Mouse (Mus musculus) cerebellum, postnatal 14 days (tissue): Measurements from ENCODE around the gene Chek2.
"Not testable (repeated sequence)": the region's sequence is repeated elsewhere in the genome, so short reads cannot be mapped to it uniquely, and the experiment has no call there.

Experiments used
- DNase-seq, 2 experiments: peaks; one replicate each; pipeline ENCODE4 v3.0.0; 2021; ENCODE audit warnings: mixed read lengths in 2 of 2

Gene Chek2

DNA sequence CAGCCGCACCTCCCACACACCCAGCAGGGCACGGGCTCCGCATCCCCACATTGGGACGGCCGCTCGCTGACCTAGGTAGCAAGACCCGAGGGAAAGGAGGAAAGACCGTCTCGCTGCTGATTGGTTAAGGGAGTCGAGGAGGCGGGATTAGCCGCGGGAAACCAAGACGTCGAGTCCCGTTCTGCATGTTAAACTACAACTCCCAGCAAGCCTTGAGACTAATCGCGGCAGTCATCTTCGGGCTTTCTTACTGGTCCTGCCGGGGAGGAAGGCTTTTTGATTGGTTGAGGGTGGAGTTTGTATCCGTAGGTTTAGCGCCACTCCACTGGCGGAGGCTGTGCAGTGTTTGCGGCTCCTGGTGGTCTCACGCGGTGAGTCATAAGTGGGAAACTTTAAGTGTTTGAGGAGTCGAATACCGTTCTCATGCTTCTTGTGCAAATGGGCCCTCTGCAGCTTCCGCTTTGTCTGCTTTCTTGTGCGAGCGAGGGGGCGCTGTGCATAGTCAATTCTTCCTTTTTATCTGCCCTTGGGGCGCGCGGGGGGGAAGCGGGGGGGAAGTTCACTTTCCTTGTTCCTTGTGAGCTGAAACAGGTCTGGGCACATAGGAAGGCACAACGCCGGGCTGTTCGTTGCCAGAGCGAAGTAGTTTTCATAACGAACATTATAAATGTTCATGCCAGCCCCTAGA is at the start of gene Chek2, which contains the start of gene Hscb:
Gene Chek2, plus strand, starts transcription at position 302 of the 688 bp plus-strand sequence.
Gene Hscb, minus strand, starts transcription at position 100 of the 688 bp plus-strand sequence.
- peak; percentile 99 for DNase-seq

DNA sequence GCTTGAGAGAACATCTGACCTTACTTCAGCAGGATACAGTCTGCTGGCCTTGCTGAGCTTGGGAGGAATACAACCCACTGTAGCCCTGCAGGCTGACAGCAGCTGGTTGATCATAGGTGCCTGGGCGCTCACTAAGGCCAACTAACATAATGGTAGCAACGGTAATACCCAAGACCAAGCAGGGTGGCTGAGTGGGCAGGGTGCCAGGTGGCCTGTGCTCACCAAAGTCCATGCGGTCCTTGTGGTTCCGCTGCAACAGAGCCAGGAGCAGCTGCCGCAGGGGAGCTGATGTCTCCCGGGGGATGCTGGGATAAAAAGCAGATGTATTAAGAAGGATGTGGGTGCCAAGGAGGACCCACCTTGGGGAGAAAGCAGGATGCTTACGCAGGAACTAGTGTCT is 45.4 kb upstream of the Chek2 start:
- DNase-seq = peak in 1 of 2 experiments; percentile 48

DNA sequence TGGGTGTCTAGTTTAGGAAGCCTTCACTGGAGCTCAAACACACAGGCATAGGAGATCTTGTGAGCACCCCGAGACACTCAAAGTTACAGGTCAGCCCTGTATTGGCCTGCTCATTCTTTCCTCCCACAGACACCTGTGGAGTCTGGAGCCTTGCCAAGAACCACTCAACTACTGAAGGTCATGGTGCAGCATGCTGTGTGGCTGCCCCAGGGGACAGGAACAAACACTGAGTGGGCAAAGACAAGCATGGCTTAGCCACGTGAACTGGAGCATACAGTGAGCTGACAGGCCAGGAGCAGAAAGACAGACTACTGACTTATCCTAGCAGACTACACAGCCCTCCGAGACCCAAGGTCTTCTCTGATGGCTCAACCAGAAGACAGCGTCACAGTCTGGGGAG is 42.1 kb upstream of the Chek2 start:
- DNase-seq = peak in 1 of 2 experiments; percentile 68

DNA sequence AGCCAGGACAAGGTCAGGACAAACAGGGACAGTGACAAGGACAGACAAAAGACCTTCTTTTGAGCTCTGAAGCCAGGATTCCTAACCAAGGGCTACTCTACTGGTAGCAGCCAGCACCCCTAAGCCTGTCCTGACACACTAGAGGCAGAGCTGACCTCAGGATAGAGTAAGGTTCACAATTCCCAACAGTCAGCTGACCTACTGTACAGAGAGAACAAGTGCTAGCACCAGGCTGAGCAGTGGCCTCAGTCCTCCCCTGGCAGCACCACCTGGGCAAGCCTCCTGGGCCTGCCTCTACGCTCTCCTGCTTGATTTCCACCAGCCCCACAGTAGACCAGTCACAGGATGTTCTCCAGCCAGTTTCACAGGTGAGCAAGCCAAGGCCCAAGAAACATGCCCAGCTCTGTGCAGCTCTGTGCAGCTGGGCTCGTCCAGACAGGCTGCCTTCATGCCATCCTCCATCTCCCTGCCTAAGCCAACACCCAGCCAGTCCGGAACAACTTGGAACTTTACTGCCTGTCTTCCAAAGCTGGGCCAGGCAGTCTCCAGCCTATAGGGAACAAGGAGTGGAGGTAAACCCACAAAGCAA is 38.6 kb upstream of the Chek2 start:
- DNase-seq = no peak

DNA sequence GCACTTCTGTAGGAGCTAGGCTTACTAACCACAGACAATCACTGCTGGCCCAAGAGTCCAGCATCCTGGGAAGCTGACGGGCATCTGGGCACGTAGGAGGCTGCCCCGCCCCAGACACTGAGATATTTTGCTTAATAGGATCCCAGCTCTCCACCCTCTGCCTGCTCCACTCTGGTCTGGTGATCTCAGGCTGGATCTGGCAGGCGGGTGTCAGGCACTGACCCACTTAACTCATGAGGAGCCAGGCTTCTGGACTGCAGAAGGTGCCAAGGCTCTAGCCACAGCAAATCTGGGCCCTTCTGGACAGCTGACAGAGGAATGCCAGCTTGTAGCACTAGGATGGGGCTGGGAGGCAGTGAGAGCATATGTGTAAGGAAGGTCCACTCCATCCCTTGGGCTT is 37.6 kb upstream of the Chek2 start:
- peak; percentile 85 to 88 for DNase-seq

DNA sequence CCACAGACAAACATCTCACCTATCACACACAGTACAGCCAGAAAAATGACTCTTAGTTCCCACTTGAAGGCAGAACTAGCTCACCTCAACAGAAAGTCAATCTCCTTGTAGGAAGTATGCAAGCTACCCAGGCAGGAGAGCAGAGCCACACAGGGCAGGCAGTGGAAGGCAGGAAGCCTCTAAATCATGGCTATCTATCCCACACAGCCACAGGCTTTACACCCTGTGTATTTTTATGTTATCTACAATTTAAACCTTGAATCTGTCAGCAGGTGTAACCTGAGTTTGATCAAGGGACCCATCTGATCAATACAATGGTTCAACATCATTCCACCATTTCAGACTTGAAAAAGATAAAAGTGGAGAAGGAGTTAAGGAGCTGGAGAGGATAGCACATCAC is 37.0 kb upstream of the Chek2 start:
- no peak for DNase-seq

DNA sequence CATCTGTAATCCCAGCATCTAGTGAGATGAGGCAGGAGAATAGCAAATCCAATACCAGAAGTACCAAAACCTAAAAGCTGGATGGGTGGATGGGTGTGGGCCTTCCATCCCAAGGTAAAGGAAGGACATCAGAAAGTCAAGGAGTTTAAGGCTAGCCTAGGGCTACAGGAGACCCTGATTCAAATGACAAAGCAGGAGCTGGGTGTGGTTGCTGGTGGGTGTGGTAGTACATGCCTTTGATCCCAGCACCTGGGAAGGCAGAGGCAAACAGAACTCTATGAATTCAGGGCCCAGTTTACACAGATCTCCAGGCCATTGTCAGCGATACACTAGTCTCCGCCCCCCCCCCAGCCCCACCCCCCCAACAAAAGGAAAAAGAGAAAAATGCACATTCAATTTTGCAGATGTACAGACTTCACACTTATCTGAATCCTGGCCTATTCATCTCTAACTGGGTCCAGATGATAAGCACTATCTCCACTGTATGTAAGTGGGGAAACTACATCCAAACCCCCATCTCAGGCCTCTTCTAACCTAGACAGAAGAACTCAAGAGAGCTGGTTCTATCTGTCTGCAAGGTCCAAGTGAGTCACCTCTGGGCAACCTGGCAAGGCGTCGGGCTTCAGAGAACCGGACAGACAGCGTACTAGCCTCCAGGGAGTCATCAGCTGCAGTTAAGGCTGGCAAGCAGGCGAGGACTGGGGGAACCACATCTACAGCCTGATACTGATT is 35.6 kb upstream of the Chek2 start:
- no peak for DNase-seq

DNA sequence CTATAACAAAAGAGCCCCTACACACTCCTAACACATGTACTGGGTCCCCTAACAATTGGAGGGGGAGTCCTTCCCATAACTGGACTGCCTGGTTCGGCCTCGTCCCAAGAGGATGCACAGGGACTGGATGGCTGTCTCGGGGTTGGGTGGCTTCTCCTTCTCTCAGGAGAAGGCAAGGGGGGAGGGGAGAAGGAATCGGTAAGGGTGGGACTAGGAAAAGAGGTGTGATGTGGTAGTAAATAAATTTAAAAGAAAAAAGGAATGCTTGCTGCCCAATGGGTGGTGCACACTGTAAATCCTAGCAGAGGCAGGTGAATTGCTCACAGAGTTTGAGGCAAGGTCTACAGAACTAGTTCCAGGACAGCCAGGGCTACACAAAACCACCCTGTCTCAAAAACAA is 33.6 kb upstream of the Chek2 start:
- DNase-seq = no peak

DNA sequence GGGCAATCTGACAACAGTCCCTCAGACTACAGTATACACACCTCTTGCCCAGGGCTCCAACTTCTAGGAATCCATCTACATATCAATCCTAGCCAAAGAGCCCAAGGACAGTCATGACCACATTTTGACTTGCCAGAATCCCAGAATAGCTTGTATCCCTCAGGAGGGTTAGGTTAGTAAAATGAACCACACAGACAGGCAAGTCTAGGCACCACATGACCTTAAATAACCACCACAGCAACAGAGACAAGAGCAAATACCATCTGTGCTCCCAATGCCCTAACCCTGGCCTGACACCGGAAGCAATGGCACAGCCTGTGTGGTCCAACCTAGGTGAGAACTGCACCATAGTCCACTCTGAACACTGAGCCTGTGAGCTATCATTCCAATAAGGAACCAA is 33.1 kb upstream of the Chek2 start:
- DNase-seq = no peak

DNA sequence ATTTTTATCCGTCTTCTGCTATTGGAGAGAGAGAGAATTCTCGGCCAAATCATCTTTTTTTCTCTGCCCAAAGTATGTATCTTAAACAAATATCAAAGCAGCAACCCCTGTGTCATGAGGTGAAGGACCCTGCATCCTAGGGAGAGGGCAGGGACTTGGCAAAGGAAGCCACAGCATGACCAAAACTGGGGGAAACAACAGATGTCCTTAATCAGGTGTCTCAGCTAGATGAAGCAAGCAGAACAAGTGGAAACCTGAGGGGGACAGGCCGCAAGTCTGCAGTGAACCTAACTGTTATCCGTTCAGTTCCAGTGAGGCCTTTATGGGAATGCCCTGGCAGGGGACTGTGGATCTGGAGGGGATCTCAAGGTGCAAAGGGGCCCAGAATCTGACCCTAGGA is 32.3 kb upstream of the Chek2 start:
- DNase-seq = no peak

DNA sequence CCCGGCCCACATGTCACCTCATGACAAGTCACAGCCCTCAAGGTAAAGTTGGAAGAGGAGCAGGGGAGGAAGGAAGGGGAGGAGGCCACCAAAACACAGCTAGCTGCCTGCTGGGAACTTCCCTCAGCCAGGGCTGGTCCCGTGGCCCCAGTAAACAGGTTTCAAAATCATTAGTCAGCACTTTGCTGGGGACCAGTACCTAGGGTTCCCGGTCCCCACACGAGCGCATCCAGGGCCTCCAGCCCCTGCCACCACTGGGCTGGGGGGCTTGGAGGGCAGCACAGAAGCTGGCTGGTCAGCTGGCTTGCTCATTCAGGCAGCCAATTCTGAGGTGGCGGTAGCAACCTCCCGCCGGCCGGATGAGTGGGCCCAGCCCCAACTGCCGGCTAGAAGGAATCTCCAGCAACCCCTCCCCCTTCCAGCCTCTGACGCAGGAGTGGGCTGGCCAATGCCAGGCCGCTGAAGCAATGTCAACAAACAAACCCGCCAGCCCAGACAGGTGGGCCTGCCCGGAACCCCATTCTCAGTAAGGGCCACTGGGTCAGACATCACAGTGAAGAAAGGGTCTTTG is 31.6 kb upstream of the Chek2 start:
- peak; percentile 93 to 94 for DNase-seq

DNA sequence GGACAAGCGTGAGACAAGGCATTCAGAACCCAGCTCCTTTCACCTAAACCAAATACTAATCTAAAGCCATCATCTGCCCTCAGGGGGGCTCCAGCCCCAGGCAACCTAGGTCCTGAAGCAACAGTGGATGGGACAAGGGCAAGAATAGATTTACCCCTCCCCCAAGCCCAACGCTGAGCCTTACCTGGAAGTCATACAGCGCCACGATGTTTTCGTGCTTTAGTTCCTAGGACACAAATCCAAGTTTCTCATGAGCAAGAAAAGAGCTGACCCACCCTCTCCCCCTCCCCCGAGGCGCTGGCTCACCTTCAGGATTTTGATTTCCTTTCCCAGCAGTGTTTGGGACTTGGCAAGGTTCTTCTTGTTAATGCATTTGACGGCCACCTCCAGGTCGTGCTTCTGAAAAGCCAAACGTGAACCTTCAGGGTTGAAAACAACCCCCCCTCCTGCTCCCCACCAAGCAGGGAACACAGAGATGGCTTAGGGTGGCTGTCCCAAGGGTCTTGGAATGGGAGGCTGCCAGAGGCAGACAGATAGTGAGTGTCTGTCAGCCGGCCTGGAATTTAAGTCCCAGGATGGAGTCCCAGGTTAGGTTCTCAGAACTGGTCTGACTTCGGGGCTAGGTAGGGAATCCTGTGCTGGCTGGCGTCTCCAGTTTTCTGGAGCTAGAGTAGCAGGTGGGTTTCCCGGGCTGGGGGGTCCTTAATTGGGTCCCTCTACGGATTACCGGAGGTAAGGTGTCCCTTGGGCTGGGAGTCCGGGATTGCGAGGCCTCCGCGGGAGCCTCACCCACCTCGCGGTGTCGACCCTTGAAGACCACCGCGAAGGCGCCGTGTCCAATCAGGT is 30.7 kb upstream of the Chek2 start:
- peak; percentile 52 to 65 for DNase-seq

DNA sequence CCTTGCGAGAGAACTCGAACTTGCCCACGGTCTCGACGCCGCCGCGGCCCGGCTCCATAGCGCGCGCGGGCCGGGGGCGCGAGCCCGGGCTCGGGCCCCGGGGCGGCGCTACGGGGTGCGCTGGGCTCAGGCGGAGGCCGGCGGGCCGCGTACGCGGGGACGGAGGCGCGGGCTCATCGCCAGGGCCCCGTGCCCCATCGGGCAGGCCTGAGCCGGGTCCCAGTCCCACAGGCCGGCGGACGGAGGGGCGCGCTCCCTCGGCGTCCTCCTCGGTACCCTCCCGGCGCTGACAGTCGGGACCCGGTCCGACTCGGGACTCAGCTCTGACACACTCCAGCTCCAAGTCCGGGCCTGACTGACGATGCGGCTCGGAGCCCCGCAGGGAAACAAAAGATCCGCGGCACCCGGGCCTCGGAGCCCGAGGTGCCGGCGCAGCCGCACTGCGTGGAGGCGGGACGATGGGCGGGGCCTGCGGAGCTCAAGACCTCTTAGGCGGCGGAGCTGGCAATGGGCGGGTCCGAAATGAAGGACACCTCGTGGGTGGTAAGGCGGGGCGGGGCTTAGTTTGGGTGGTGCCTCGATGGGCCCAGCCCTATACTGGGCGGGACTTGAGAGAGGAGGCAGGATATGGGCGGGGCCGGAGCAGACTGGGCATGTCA is 30.0 kb upstream of the Chek2 start, which contains the start of gene Ulk1:
Gene Ulk1, minus strand, starts transcription at position 431 of the 659 bp plus-strand sequence.
- peak; percentile 100 for DNase-seq

DNA sequence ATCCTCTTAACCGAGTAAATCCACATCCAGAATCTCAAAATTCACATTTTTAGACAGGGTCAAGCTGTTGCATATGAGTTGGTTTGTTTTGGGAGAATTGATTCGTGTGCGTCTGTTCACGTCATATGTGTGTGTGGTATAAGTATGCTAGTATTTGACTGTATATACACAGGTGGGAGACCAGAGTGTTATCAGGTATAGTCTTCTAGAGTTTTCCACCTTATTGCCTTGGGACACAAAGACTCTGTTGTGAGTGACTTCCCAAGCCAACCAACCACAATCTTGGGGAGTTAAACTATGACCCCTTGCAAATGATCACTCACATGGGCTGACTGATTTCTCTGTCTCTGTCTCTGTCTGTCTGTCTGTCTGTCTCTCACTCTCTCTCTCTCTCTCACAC is 15.4 kb upstream of the Chek2 start:
- DNase-seq = no peak

DNA sequence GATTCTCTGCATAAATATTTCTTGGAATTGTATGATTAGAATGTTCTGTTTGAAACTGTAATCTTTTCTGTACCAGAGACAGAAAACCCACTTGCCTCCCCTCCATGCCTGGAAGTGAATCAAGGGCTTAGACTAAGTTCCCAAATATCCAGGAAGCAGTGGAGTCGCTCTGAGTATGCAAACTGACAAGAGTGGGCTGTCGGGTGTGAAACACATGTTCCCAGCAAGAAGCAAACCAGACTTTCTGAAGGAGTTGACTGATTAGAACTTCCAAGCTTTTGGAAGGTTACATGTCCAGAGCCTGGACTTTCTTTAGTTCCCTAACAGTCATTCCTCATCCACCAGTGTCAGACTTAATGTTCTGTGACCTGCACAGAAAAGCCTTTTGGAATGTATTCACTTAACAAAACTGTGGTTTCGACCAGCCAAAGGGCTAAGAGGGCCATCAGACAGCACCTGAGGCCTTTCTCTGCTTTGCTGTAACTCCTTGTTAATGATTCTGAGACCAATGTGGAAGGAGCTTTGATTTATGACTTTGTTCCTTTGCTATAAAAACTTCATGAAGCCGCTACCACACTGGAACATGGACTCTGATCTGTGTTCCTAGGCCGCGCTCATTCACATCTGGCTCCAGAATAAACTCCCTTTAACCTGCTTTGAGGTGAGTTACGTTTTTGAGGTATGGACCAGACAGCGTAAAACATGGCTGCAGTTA is 12.8 kb upstream of the Chek2 start:
- DNase-seq = no peak

DNA sequence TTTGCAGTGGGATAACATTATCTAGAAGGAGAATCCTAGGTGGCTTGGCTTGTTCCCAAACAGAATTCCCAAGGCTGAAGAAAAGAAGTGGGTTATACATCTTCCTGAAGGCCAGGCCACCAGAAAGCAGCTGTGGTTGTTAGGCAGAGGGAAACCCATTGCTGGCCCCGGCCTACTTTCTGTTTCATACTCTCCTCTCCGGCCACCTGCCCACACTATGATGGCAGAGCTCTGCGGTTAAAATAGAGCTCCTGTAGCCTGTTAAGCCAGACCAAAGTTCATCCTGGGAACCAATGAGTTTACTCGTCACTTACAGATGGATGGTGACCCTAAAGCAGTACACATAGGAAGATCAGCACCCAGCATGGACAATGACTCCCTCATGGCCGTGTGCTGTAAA is 12.2 kb upstream of the Chek2 start:
- no peak for DNase-seq

DNA sequence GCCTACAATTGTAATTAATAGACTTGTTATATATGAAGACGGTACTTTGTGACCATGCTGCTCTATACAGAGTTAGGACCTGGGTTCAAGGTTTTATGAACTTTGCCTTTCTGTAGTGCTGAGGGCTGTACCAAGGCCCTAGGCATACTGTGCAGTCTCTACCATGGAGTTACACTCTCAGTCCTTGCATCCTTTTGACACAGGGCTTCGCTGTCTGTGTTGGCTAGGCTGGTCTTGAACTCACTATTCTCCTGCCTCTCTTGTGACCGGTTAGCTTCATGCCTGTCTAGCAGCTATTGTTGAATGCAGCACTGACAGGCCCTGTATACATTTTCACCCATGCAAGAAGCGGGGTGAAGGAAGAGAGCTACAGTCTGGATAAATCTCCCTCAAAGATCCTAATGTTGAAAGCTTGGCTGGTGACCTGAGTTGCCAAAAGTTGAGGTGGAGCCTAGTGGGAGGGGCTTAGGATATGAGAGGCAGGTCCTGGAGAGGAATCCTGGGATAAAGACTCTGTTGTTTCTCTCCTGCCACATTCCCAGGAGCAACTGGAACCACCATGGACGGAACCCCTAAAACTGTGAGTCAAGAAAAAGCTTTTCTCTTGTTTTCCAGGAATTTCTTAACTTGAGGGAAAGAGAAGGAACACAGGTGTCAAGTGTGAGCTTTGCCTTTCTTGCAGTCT is 8.6 kb upstream of the Chek2 start:
- no peak for DNase-seq

DNA sequence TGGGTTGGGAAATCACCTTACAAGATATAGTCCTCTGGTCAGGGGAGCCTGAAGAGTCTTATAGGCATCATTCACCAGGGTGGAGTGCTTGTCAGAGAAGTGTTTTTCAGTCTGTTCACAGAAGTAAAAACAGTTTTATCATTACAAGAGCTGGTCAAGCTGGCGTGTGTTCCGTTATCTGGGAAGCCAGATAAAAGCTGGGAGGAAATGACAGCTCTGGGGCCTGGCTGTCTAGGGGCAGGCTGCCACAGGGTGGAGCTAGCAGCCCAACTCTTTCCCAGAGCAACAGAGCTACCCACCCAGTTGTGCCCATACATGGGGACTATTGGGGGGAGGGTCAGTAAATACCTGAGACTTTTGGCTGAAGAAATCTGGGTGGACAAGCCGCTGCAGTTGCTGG is 3.8 kb upstream of the Chek2 start:
- DNase-seq = peak; percentile 65 to 71

DNA sequence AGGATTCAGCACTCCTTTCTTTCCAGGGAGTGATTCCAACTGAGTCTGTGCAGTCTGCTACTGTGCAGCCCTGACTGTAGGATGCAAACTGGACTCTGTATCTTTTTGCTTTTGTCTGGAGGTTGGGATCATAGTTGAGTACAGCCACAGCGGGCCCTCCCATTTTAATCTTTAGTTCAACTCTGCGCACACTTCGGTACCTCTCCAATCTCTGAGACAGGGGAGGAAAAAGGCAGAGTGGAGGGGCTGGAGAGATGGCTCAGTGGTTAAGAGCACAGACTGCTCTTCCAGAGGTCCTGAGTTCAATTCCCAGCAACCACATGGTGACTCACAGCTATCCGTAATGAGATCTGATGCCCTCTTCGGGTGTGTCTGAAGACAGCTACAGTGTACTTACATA is 1.8 kb upstream of the Chek2 start:
- DNase-seq = not testable (repeated sequence)

DNA sequence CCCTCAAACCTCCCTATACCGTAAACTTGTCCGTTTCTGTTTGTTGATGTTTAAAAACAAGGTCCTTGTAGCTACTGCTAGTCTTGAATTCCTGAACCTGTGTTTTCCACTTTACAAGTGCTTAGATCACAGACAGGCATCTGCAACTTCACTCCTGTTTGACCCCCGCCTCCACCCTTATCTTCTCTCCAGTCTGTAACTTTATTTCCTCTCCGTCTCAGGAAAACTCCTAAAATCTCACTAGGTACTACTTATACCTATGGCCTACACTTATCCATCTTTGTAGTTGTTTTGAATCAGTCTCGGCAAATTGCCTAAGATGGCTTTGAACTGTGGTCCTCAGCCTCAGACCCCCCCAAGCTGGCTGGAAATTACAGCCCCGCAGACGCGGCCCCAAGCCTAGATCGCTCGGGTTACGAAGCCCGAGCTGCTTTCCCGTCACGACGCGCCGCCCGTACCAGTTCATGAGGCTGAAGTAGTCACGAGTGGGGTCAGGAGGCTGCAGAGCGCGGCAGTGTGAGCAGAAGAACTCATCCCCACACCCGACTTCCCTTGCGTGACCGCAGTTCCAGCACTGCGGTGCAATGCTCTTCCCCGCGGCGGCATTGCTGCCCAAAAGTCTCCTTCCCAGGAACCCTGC is 621 bp upstream of the Chek2 start:
- no peak for DNase-seq
